Mouse (Mus musculus) heart, adult 2 months (tissue): ENCODE measurements around the gene Wdfy3. TPM values are rescaled to one million over a fixed set of nuclear protein-coding genes. Genes with fewer than 3 reads are reported as not detected.

Experiments
- DNase-seq, 2 experiments: peaks; one replicate each; pipeline ENCODE4 v3.0.0; 2021
- H3K27ac ChIP-seq: fragments of 200-600 bp; 2 replicates; pipeline ENCODE4 v1.8.1; 2022
- H3K27me3 ChIP-seq: fragments of 200-500 bp; 2 replicates; pipeline ENCODE4 v1.6.1; 2012; ENCODE audit warnings: mild to moderate bottlenecking, low read length, inconsistent platforms, mixed read lengths; ENCODE audit not compliant: control insufficient read depth, insufficient read depth
- H3K36me3 ChIP-seq: fragments of 200-500 bp; 2 replicates; pipeline ENCODE4 v1.6.1; 2012; ENCODE audit warnings: low read length, inconsistent platforms; ENCODE audit not compliant: control insufficient read depth, insufficient read depth
- H3K4me1 ChIP-seq: fragments of 200-500 bp; 2 replicates; pipeline ENCODE4 v1.6.1; 2011; ENCODE audit warnings: low read length; ENCODE audit not compliant: control insufficient read depth, insufficient read depth
- H3K4me3 ChIP-seq: fragments of 200-600 bp; 2 replicates; pipeline ENCODE4 v1.8.1; 2022
- H3K79me2 ChIP-seq: fragments of 200-500 bp; replicated peaks from 2 replicates; pipeline ENCODE4 v1.6.1; 2012; ENCODE audit warnings: mild to moderate bottlenecking, inconsistent platforms, low read length, moderate library complexity, mixed read lengths; ENCODE audit not compliant: control insufficient read depth, insufficient read depth
- H3K9ac ChIP-seq: fragments of 200-500 bp; 2 replicates; pipeline ENCODE4 v1.6.1; 2012; ENCODE audit warnings: low read depth, mild to moderate bottlenecking, control low read depth, inconsistent platforms, low read length, mixed read lengths
- CTCF ChIP-seq: fragments of 200-600 bp; IDR thresholded peaks from 2 replicates; pipeline ENCODE4 v1.8.1; 2022; ENCODE audit warnings: antibody characterized with exemption, mild to moderate bottlenecking, moderate library complexity
- EP300 ChIP-seq: fragments of 200-500 bp; IDR thresholded peaks from 2 replicates; pipeline ENCODE4 v1.6.1; 2011; ENCODE audit warnings: low read depth, low read length, control low read depth; ENCODE audit not compliant: insufficient read depth
- POLR2A ChIP-seq: fragments of 200-500 bp; IDR thresholded peaks from 2 replicates; pipeline ENCODE4 v1.6.1; 2011; ENCODE audit warnings: mild to moderate bottlenecking, low read depth, low read length, control low read depth; ENCODE audit not compliant: insufficient read depth
- WGBS: fragments of 180-500 bp; shearing (Covaris S2); methylation state at CpG from one replicate; pipeline ENCODE4 v1.1.7; 2018; 5-methylcytosine and 5-hydroxymethylcytosine counted together
- intact Hi-C: fragments of 180-260 bp; cut with DNase I; formaldehyde crosslinking; loops from one replicate; pipeline ENCODE4 v1.15.1; 2025
- polyA plus RNA-seq: library from polyadenylated mRNA; depleted of rRNA; stranded (reverse); fragments of >200 nt; gene quantifications from 2 replicates; pipeline ENCODE4 v1.2.3, GENCODE M21; 2012
- total RNA-seq, 2 experiments: library from RNA; stranded (reverse); gene quantifications; 2 replicates each; pipeline ENCODE4 v1.2.3; 2021

Gene Wdfy3
- total and polyA plus RNA-seq, 3 experiments: 11.6 to 29.3 (median 29.0) TPM

- intact Hi-C loops: no loop called here
- WGBS: 50% methylated on average over 6 of the region's 6 CpGs
- H3K79me2 ChIP-seq: no peaks in the 10 kb centered on the region
These were observed 70.8 kb downstream of the Wdfy3 start for GRCm38 (mm10) chr5:101998971-101999370.

GRCm38 (mm10) chr5:101996036-101996735, 73.5 kb downstream of the Wdfy3 start:
- Histone ChIP-seq H3K9ac (no peak overlapping the region), H3K36me3 (no peaks in the 10 kb centered on the region), H3K79me2 (peaks cover 3% of the 10 kb centered on the region), H3K4me3 (no peak overlapping the region), H3K27ac (no peak overlapping the region), H3K4me1 (peaks cover 8% of the 10 kb centered on the region), H3K27me3 (no peaks in the 10 kb centered on the region)
- no peak for TF ChIP-seq POLR2A
- TF ChIP-seq EP300: no peak
- TF ChIP-seq CTCF: no peak
- DNase-seq: peak; percentile 56 to 57
- intact Hi-C loops: no loop called here
- 79% methylated on average over 11 of the region's 11 CpGs for WGBS

More at GRCm38 (mm10) chr5:101998971-101999370, 70.8 kb downstream of the Wdfy3 start:
- no peak for TF ChIP-seq POLR2A
- TF ChIP-seq CTCF: no peak
- TF ChIP-seq EP300: no peak
- Histone ChIP-seq H3K27me3 (no peaks in the 10 kb centered on the region), H3K4me1 (peaks cover 7% of the 10 kb centered on the region), H3K9ac (no peak overlapping the region), H3K36me3 (no peaks in the 10 kb centered on the region), H3K4me3 (no peak overlapping the region), H3K27ac (peak overlapping the region; percentile 48)
- no peak for DNase-seq

- Histone ChIP-seq H3K36me3 (no peaks in the 10 kb centered on the region), H3K9ac (no peak overlapping the region), H3K27ac (no peak overlapping the region), H3K4me3 (no peak overlapping the region), H3K79me2 (peaks cover 3% of the 10 kb centered on the region), H3K4me1 (peaks cover 9% of the 10 kb centered on the region), H3K27me3 (no peaks in the 10 kb centered on the region)
- intact Hi-C loops: no loop called here
- TF ChIP-seq POLR2A: no peak
- TF ChIP-seq EP300: no peak
- peak; percentile 62 for TF ChIP-seq CTCF
- 82% methylated on average over 3 of the region's 3 CpGs for WGBS
- no peak for DNase-seq
These were observed 74.2 kb downstream of the Wdfy3 start for GRCm38 (mm10) chr5:101995451-101995995.

- Histone ChIP-seq H3K4me1 (peaks cover 11% of the 10 kb centered on the region), H3K27me3 (no peaks in the 10 kb centered on the region), H3K9ac (no peak overlapping the region), H3K36me3 (no peaks in the 10 kb centered on the region), H3K79me2 (peaks cover 3% of the 10 kb centered on the region), H3K27ac (no peak overlapping the region), H3K4me3 (no peak overlapping the region)
- intact Hi-C loops: no loop called here
- 35% methylated on average over 5 of the region's 5 CpGs for WGBS
- no peak for DNase-seq
- no peak for TF ChIP-seq POLR2A
- no peak for TF ChIP-seq CTCF
- no peak for TF ChIP-seq EP300
These were observed 75.7 kb downstream of the Wdfy3 start for GRCm38 (mm10) chr5:101993996-101994395.

GRCm38 (mm10) chr5:101992969-101993670, 76.6 kb downstream of the Wdfy3 start:
- no peak for DNase-seq
- intact Hi-C loops: no loop called here
- TF ChIP-seq EP300: no peak
- TF ChIP-seq CTCF: no peak
- TF ChIP-seq POLR2A: no peak
- 87% methylated on average over 7 of the region's 7 CpGs for WGBS
- Histone ChIP-seq H3K27ac (no peak overlapping the region), H3K4me1 (peaks cover 11% of the 10 kb centered on the region), H3K27me3 (no peaks in the 10 kb centered on the region), H3K9ac (no peak overlapping the region), H3K79me2 (peaks cover 4% of the 10 kb centered on the region), H3K36me3 (no peaks in the 10 kb centered on the region), H3K4me3 (no peak overlapping the region)

- Histone ChIP-seq H3K27ac (peak overlapping the region; percentile 69), H3K9ac (peak overlapping the region; percentile 5; the same call in 1 of the 2 replicates), H3K79me2 (peaks cover 4% of the 10 kb centered on the region), H3K4me3 (peak overlapping the region; percentile 23; the same call in 1 of the 2 replicates), H3K27me3 (no peaks in the 10 kb centered on the region), H3K4me1 (peaks cover 8% of the 10 kb centered on the region), H3K36me3 (no peaks in the 10 kb centered on the region)
- no peak for TF ChIP-seq EP300
- 0 out of 2 replicates have a peak, but pooled peaks have one; percentile 20 for TF ChIP-seq POLR2A
- intact Hi-C loops: no loop called here
- 46% methylated on average over 7 of the region's 7 CpGs for WGBS
- DNase-seq: no peak
These were observed 79.3 kb downstream of the Wdfy3 start for GRCm38 (mm10) chr5:101990298-101990845.
